Mouse (Mus musculus) erythroblast, embryonic 14.5 days (primary cell): Measurements from ENCODE around the gene Arrdc3. TPM values are rescaled to one million over a fixed set of nuclear protein-coding genes. Genes with fewer than 3 reads are reported as not detected.
A peak's percentile ranks its signal among the peaks of the same experiment; 100 is the strongest.

Experiments used
- H3K27me3 ChIP-seq: 2 replicates; pipeline ENCODE4 v1.6.1; 2012; ENCODE audit warnings: inconsistent platforms; ENCODE audit not compliant: control insufficient read depth
- H3K36me3 ChIP-seq: 2 replicates; pipeline ENCODE4 v1.6.1; 2012; ENCODE audit warnings: mild to moderate bottlenecking, inconsistent platforms; ENCODE audit not compliant: control insufficient read depth
- H3K4me1 ChIP-seq: 2 replicates; pipeline ENCODE4 v1.6.1; 2012; ENCODE audit warnings: inconsistent platforms; ENCODE audit not compliant: control insufficient read depth
- H3K4me3 ChIP-seq: replicated peaks from 2 replicates; pipeline ENCODE3; 2012; ENCODE audit warnings: moderate library complexity, mild to moderate bottlenecking, inconsistent platforms
- H3K9me3 ChIP-seq: 2 replicates; pipeline ENCODE4 v1.6.1; 2012; ENCODE audit warnings: low read length, inconsistent platforms, mixed read lengths; ENCODE audit not compliant: control insufficient read depth
- GATA1 ChIP-seq: IDR thresholded peaks from 2 replicates; pipeline ENCODE4 v1.6.1; 2012; ENCODE audit warnings: low read length, inconsistent platforms, mixed read lengths
- TAL1 ChIP-seq: IDR thresholded peaks from 3 replicates; pipeline ENCODE4 v1.6.1; 2012; ENCODE audit warnings: low read length, inconsistent platforms, mixed read lengths
- polyA plus RNA-seq: library from polyadenylated mRNA; stranded (reverse); fragments of >175 nt; gene quantifications from 2 replicates; pipeline ENCODE4 v1.2.3, GENCODE M21; 2012

Gene Arrdc3
- polyA plus RNA-seq = 0.37 and 0.54 TPM in 2 replicates

- Histone ChIP-seq H3K27me3 (0 out of 2 replicates have a peak, but pooled peaks cover 3% of the 10 kb centered on the region), H3K4me3 (peak within 1 kb of the TSS; percentile 94), H3K36me3 (peaks cover 12% of the 10 kb centered on the region), H3K4me1 (peaks cover 17% of the 10 kb centered on the region), H3K9me3 (no peaks in the 10 kb centered on the region)
- TF ChIP-seq GATA1 (no peak), TAL1 (no peak)
These were observed at the start of gene Arrdc3 for GRCm38 (mm10) chr13:80883190-80883589. Arrdc3 (plus strand) TSS chr13:80883384.

DNA sequence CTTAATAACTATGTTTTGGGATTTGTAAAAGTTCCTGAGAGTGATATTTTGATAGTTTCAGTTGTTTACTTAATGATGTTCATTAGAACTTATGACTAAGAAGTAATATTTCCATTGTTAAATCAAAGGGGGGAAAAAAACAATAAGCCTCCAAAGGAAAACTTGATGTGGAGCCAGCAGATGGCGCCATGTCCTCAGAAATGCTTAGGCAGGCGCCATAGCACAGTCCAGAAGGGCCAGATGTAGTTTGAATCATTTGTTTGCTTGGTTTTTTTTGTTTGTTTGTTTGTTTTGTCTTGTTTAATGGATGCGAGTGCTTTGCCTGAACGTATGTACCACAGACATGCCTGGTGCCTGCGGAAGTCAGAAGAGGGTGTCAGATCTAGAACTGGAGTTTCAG, 21.0 kb upstream of the Arrdc3 start:
- H3K4me1 ChIP-seq = no peaks in the 10 kb centered on the region
- TF ChIP-seq TAL1 (no peak), GATA1 (no peak)
- H3K36me3 ChIP-seq = no peaks in the 10 kb centered on the region
- peaks cover 1% of the 10 kb centered on the region; the same call in 1 of the 2 replicates for H3K9me3 ChIP-seq
- H3K27me3 ChIP-seq = no peaks in the 10 kb centered on the region
- no peak overlapping the region for H3K4me3 ChIP-seq

DNA sequence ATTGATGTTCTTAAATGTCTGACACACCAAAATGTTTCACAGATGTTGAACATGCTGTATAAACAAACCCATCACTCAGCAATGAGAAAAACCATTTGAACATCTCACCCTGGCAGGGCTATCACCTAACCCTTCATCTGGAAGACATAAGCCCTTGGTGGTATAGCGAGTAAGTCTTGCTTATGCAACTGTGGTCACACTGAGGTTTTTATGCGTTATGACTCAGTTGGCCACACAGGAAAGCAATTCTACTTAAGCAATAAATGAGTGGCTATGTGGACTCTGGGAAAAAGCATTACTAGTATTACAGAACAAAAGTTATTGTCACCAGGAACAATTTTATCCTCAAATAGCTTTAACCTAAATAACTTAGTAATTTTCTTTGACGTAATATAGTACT, 19.0 kb upstream of the Arrdc3 start:
- Histone ChIP-seq H3K9me3 (peaks cover 2% of the 10 kb centered on the region; the same call in 1 of the 2 replicates), H3K27me3 (no peaks in the 10 kb centered on the region), H3K36me3 (no peaks in the 10 kb centered on the region), H3K4me1 (no peaks in the 10 kb centered on the region), H3K4me3 (no peak overlapping the region)
- TF ChIP-seq TAL1 (no peak), GATA1 (no peak)

- TF ChIP-seq GATA1 (no peak), TAL1 (no peak)
- H3K4me1 ChIP-seq = no peaks in the 10 kb centered on the region
- no peak overlapping the region for H3K4me3 ChIP-seq
- no peaks in the 10 kb centered on the region for H3K27me3 ChIP-seq
- no peaks in the 10 kb centered on the region for H3K9me3 ChIP-seq
- no peaks in the 10 kb centered on the region for H3K36me3 ChIP-seq
These were observed 8.1 kb upstream of the Arrdc3 start for GRCm38 (mm10) chr13:80875126-80875525.

DNA sequence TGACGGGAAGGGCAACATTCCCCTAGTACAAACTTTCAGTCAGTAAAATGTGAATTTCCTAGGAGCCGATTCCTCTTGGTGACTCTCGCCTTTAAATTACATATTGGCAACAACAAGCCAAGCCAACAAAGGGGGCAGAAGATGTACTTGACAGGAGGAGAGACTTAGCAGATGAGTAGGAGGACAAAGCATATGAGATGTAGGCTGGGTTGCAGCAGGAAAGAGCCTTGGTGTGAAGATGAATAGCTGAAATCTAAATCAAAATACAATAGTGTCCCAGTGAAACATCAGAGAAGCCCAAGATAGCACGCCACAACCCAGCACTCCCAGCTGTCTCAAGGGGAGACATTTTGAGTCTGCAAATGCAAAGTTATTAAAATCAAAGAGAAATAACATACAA, 2.4 kb upstream of the Arrdc3 start:
- TF ChIP-seq TAL1 (no peak), GATA1 (no peak)
- Histone ChIP-seq H3K9me3 (no peaks in the 10 kb centered on the region), H3K4me1 (peaks cover 8% of the 10 kb centered on the region), H3K36me3 (no peaks in the 10 kb centered on the region), H3K27me3 (0 out of 2 replicates have a peak, but pooled peaks cover 3% of the 10 kb centered on the region), H3K4me3 (no peak overlapping the region)

GRCm38 (mm10) chr13:80881722-80882500, 1.3 kb upstream of the Arrdc3 start:
- TF ChIP-seq GATA1 (no peak), TAL1 (no peak)

GRCm38 (mm10) chr13:80882716-80883135, 458 bp upstream of the Arrdc3 start:
- Histone ChIP-seq H3K9me3 (no peaks in the 10 kb centered on the region), H3K4me3 (peak overlapping the region; percentile 94), H3K4me1 (peaks cover 15% of the 10 kb centered on the region), H3K36me3 (peaks cover 7% of the 10 kb centered on the region), H3K27me3 (0 out of 2 replicates have a peak, but pooled peaks cover 3% of the 10 kb centered on the region)
- TF ChIP-seq TAL1 (no peak), GATA1 (no peak)

More at GRCm38 (mm10) chr13:80881722-80882500, 1.3 kb upstream of the Arrdc3 start:
- peaks cover 10% of the 10 kb centered on the region for H3K4me1 ChIP-seq
- 0 out of 2 replicates have a peak, but pooled peaks cover 3% of the 10 kb centered on the region for H3K27me3 ChIP-seq
- no peaks in the 10 kb centered on the region; the same call in 1 of the 2 replicates for H3K36me3 ChIP-seq
- H3K9me3 ChIP-seq = no peaks in the 10 kb centered on the region
- H3K4me3 ChIP-seq = peak overlapping the region; percentile 94

DNA sequence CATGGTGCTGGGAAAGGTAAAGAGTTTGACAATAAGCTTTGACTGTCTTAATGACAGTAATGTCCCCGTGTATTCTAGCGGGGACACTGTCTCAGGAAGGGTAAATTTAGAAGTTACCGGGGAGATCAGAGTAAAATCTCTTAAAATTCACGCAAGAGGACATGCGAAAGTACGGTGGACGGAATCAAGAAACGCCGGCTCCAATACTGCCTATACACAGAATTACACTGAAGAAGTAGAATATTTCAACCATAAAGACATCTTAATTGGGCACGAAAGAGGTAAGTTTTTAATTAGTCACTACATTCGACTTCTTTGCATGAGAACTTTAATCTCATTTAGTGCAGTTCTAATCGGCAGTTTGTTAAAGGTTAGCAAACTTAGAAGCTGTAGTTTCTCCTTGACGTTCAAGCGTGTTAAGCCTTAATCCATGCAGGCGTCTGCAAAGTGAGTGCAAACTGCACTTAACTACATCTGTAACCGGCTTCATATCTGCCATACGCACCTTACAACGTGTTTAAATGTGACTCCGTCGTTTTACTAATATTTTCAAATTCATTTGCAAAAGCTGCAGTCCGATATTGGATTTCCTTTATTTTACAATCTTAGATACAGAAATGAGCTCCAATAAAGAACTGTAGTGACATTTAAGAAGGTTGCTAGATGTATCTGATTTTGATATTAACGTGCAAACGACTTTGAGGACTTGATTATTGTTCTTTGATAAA, 629 bp downstream of the Arrdc3 start:
- H3K4me1 ChIP-seq = peaks cover 17% of the 10 kb centered on the region
- H3K9me3 ChIP-seq = no peaks in the 10 kb centered on the region
- H3K27me3 ChIP-seq = 0 out of 2 replicates have a peak, but pooled peaks cover 3% of the 10 kb centered on the region
- H3K4me3 ChIP-seq = peak overlapping the region; percentile 94
- TF ChIP-seq GATA1 = no peak
- no peak for TF ChIP-seq TAL1
- H3K36me3 ChIP-seq = peaks cover 18% of the 10 kb centered on the region

DNA sequence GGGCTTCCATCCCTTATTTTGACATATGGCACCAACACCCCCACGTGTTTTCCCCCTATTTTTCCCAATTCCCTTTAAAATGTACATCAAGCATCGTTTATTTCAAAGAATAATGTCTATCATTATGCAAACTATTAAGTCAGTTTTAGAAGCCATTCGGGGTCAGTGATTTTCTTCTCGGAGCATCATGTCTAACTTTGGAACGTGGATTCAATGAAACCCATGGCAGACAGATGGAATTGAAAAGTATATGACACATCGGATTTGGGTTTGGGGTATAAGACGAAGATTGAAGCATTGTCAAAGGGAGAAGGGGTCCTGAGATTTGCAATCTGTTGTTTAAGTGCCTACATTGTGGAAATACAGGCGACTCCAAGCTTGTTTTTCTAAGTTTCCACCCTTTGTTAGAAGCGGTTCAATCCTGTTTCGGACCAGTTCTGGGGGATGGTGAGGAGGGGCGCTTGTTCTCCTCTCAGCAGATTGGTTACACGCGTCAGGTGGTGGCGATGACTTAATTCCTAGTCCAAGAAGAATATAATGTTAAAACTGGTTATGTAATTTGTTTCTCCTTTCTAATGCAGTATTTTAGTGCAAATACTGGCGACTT, 1.3 kb downstream of the Arrdc3 start:
- Histone ChIP-seq H3K4me1 (peaks cover 17% of the 10 kb centered on the region), H3K36me3 (peaks cover 25% of the 10 kb centered on the region), H3K4me3 (peak overlapping the region; percentile 94), H3K9me3 (no peaks in the 10 kb centered on the region), H3K27me3 (0 out of 2 replicates have a peak, but pooled peaks cover 3% of the 10 kb centered on the region)
- TF ChIP-seq GATA1 (no peak), TAL1 (no peak)
